Mouse (Mus musculus): Measurements from ENCODE around the gene Tsen54. TPM values are rescaled to one million over a fixed set of nuclear protein-coding genes. Genes with fewer than 3 reads are reported as not detected.
"Not testable (repeated sequence)": the region's sequence is repeated elsewhere in the genome, so short reads cannot be mapped to it uniquely, and the experiment has no call there.

Gene Tsen54
- total RNA-seq, 1 experiment from 2014 or later = 28.7 TPM

DNA sequence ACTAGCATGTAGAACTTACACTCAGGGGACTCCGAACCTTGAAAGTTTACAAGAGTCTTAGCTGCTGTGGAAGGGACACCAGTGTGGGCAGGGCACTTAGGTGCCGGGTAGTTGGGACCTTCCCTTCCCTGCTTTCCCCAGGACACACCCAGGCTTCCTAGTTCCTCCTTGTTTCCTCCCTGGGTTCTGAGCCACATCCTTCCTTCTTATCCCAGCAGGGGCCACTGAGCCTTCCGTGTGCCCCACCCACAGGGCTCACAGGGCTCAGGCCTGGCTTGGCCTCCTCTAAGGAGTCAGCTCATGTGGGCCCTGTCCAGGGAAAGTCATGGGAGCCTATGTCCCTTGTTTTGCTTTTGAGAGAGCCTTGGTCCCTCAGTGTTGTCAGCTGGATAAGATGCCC is 25.2 kb downstream of the Tsen54 start:
- no peak for ATAC-seq (replicated peaks in 1 of 2; ENCODE audit: insufficient read depth in 1 of 2, low FRiP score in 2 of 2, low TSS enrichment in 1 of 2, low read depth in 1 of 2, poor library complexity in 2 of 2, severe bottlenecking in 2 of 2)

- no peak for ATAC-seq (replicated peaks in 1 of 2; ENCODE audit: insufficient read depth in 1 of 2, low FRiP score in 2 of 2, low TSS enrichment in 1 of 2, low read depth in 1 of 2, poor library complexity in 2 of 2, severe bottlenecking in 2 of 2)
Measured at GRCm38 (mm10) chr11:115841044-115841443, 26.5 kb downstream of the Tsen54 start.

DNA sequence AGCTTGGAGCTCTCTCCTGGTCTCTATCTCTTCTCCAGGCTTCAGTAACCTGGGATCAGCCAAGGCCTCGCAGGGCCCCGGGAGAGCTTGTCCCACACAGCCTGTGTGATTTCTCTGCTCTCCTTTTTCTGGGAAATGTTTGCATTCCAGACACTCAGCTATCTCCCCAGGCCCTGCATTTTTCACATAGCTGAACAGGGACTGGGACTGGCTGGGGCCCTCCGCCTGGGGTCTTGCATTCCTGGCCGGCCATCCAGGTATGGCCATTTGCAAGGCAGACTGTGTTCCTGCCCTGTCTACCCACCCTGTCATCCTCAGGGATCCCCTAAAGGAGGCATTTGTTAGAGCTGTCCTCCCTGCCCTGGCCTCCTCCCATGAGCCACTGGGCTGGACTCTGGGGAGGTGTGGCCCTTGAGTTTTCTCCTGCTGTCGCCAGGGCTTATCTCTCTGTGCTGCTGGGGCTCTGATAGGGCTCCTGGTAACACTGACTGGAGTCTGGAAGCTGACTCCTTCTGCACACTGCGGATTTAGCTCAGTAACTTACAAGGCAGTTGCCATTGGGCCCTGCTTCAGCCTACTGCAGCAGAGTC is 27.5 kb downstream of the Tsen54 start:
- ATAC-seq (replicated peaks in 1 of 2; ENCODE audit: insufficient read depth in 1 of 2, low FRiP score in 2 of 2, low TSS enrichment in 1 of 2, low read depth in 1 of 2, poor library complexity in 2 of 2, severe bottlenecking in 2 of 2) = peak; percentile 29 to 44; a peak in 3 of 4 replicates

DNA sequence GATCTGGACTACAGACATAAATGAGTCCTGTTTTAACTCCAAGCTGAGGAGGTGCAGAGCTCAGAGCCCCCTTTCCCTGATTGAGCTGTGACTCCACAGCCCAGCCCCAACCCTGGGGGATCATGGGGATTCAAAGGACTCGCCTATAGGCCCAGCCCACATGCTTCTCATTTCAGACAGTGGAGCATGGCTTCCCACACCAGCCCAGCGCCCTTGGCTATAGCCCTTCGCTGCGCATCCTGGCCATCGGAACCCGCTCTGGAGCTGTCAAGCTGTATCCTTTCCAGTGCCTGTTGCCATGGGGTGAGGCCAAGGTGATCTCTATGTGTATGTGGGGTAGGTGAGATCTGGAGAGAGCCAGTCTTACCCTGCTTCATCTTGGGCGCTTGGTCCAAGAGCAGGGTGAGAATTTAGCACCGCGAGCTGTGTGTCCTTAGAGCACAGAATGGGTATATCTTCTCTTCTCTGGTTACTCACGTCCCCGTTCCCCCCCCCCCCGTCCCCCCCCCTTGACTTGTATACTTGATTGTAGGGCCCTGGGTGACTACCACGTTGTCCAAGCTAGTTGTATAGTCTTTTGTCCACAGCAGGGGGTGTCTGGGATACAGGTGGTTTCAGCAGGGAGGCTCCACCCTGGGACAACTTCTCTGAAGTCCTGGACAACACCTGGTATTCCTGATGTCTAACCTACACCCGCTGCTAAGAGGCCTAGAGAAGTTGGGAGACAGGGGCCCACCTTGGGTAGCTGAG is 28.8 kb downstream of the Tsen54 start:
- no peak for ATAC-seq (replicated peaks in 1 of 2; ENCODE audit: insufficient read depth in 1 of 2, low FRiP score in 2 of 2, low TSS enrichment in 1 of 2, low read depth in 1 of 2, poor library complexity in 2 of 2, severe bottlenecking in 2 of 2)

GRCm38 (mm10) chr11:115843891-115844239 is 29.3 kb downstream of the Tsen54 start:
- ATAC-seq (replicated peaks in 1 of 2; ENCODE audit: insufficient read depth in 1 of 2, low FRiP score in 2 of 2, low TSS enrichment in 1 of 2, low read depth in 1 of 2, poor library complexity in 2 of 2, severe bottlenecking in 2 of 2) = no peak

DNA sequence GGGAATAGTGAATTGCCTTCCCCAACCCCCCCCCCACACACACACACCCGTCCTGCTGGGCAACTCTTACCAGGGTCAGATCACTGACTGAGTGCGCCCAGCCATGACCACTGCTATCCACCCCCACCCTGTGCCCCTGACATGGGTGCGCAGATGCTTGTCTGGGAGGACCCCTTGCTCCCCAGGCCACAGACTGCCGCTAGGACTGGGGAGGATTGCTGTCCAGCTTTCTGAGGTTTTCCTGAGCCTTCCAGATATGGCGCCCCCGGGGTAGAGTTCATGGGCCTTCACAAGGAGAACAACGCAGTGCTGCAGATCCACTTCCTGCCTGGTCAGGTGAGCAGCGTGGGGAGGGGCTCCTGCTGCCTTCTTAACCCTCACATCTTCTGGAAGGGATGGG is 29.7 kb downstream of the Tsen54 start:
- no peak for ATAC-seq (replicated peaks in 1 of 2; ENCODE audit: insufficient read depth in 1 of 2, low FRiP score in 2 of 2, low TSS enrichment in 1 of 2, low read depth in 1 of 2, poor library complexity in 2 of 2, severe bottlenecking in 2 of 2)

- ATAC-seq (replicated peaks in 1 of 2; ENCODE audit: insufficient read depth in 1 of 2, low FRiP score in 2 of 2, low TSS enrichment in 1 of 2, low read depth in 1 of 2, poor library complexity in 2 of 2, severe bottlenecking in 2 of 2) = no peak
Measured at GRCm38 (mm10) chr11:115845819-115846218, 31.3 kb downstream of the Tsen54 start.

GRCm38 (mm10) chr11:115854674-115855073 is 40.1 kb downstream of the Tsen54 start:
- ATAC-seq (replicated peaks in 1 of 2; ENCODE audit: insufficient read depth in 1 of 2, low FRiP score in 2 of 2, low TSS enrichment in 1 of 2, low read depth in 1 of 2, poor library complexity in 2 of 2, severe bottlenecking in 2 of 2) = no peak

- ATAC-seq (replicated peaks in 1 of 2; ENCODE audit: insufficient read depth in 1 of 2, low FRiP score in 2 of 2, low TSS enrichment in 1 of 2, low read depth in 1 of 2, poor library complexity in 2 of 2, severe bottlenecking in 2 of 2) = not testable (repeated sequence)
Measured at GRCm38 (mm10) chr11:115857146-115857545, 42.6 kb downstream of the Tsen54 start.

- ATAC-seq (replicated peaks in 1 of 2; ENCODE audit: insufficient read depth in 1 of 2, low FRiP score in 2 of 2, low TSS enrichment in 1 of 2, low read depth in 1 of 2, poor library complexity in 2 of 2, severe bottlenecking in 2 of 2) = no peak
Measured at GRCm38 (mm10) chr11:115857936-115858335, 43.4 kb downstream of the Tsen54 start.

- peak in 1 of 2 experiments; percentile 20; a peak in 1 of 4 replicates for ATAC-seq (replicated peaks in 1 of 2; ENCODE audit: insufficient read depth in 1 of 2, low FRiP score in 2 of 2, low TSS enrichment in 1 of 2, low read depth in 1 of 2, poor library complexity in 2 of 2, severe bottlenecking in 2 of 2)
Measured at GRCm38 (mm10) chr11:115858354-115858753, 43.8 kb downstream of the Tsen54 start, which contains the start of gene Myo15b. Gene Myo15b, plus strand, starts transcription at chr11:115858406.

DNA sequence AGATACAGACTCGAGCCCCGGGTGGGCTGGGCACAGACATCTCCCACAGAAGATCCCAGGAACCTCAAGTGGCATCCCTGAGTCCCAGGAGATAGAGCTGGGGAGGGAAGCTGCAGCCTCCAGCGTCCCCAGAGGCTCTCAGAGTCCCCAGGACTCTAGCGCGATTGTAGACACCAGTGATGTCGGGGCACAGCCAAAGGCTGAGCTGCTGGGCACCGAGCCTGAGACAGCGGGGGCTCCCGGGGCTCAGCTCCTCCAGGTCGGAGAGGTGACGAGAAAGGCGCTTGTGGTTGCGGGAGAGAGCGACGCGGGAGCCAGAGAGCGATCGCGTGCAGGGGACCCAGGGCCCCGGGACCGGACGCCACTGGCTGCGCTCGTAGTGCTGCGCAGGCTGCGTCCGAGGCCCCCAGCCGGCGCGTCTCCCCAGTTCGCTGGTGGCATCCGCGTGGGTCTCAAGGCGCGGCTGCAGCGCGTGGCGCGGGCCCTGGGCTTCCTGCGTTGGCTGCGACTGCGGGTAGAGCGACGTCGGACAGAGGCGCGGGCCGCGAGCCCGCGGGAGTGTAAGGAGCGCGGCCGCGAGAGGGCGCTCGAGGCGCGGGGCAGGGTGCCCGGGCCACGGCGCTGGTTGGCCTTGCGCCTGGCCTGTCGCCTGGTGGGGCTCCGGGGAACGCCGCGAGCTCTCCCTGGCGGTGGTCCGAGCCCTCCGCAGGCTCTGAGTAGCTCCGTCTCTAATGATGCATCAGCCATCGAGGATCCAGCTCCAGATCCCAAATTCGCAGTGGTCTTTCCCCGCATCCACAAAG is 44.8 kb downstream of the Tsen54 start:
- peak; percentile 77 to 81 for ATAC-seq (replicated peaks in 1 of 2; ENCODE audit: insufficient read depth in 1 of 2, low FRiP score in 2 of 2, low TSS enrichment in 1 of 2, low read depth in 1 of 2, poor library complexity in 2 of 2, severe bottlenecking in 2 of 2)

GRCm38 (mm10) chr11:115863895-115864294 is 49.4 kb downstream of the Tsen54 start:
- ATAC-seq (replicated peaks in 1 of 2; ENCODE audit: insufficient read depth in 1 of 2, low FRiP score in 2 of 2, low TSS enrichment in 1 of 2, low read depth in 1 of 2, poor library complexity in 2 of 2, severe bottlenecking in 2 of 2) = no peak

- peak; percentile 81 to 87 for ATAC-seq (replicated peaks in 1 of 2; ENCODE audit: insufficient read depth in 1 of 2, low FRiP score in 2 of 2, low TSS enrichment in 1 of 2, low read depth in 1 of 2, poor library complexity in 2 of 2, severe bottlenecking in 2 of 2)
Measured at GRCm38 (mm10) chr11:115869393-115869792, 54.9 kb downstream of the Tsen54 start.

GRCm38 (mm10) chr11:115872437-115872836 is 57.9 kb downstream of the Tsen54 start:
- ATAC-seq (replicated peaks in 1 of 2; ENCODE audit: insufficient read depth in 1 of 2, low FRiP score in 2 of 2, low TSS enrichment in 1 of 2, low read depth in 1 of 2, poor library complexity in 2 of 2, severe bottlenecking in 2 of 2) = no peak
